Mouse (Mus musculus) liver, embryonic 14.5 days (tissue): ENCODE measurements around the gene Arnt2. TPM values are rescaled to one million over a fixed set of nuclear protein-coding genes. Genes with fewer than 3 reads are reported as not detected.

ENCODE experiments used
- ATAC-seq: fragments of 200-750 bp; cut with Nextera tagmentation; 2 replicates; pipeline ENCODE4 v1.8.0; 2017; ENCODE audit warnings: moderate number of reproducible peaks, mild to moderate bottlenecking, moderate library complexity; ENCODE audit not compliant: insufficient read depth
- DNase-seq, 3 experiments: peaks; one replicate each; pipeline ENCODE4 v3.0.0-alpha.2; 2012 to 2013; ENCODE audit warnings: low read depth in 3 of 3, low spot score in 3 of 3
- H3K27ac ChIP-seq: fragments of 300-500 bp; sonication (generic); 2 replicates; pipeline ENCODE4 v1.5.1; 2014; ENCODE audit warnings: moderate library complexity, mild to moderate bottlenecking, control low read depth, inconsistent platforms
- H3K27me3 ChIP-seq: fragments of 300-500 bp; sonication (generic); 2 replicates; pipeline ENCODE4 v1.6.1; 2014; ENCODE audit warnings: mild to moderate bottlenecking, low read length, moderate library complexity; ENCODE audit not compliant: control insufficient read depth, insufficient read depth
- H3K36me3 ChIP-seq: fragments of 300-500 bp; sonication (generic); replicated peaks from 2 replicates; pipeline ENCODE4 v1.6.1; 2014; ENCODE audit warnings: low read depth; ENCODE audit not compliant: control insufficient read depth, insufficient read depth
- H3K4me1 ChIP-seq, 2 experiments: fragments of 200-500 bp in 1 of 2; fragments of 300-500 bp in 1 of 2; sonication (generic) in 1 of 2; replicated peaks; 2 replicates each; pipeline ENCODE4 v1.6.1; 2012 to 2014; ENCODE audit warnings: antibody characterized with exemption in 1 of 2, inconsistent platforms in 1 of 2, low read length in 1 of 2; ENCODE audit not compliant: control insufficient read depth in 2 of 2, insufficient read depth in 2 of 2
- H3K4me2 ChIP-seq: fragments of 300-500 bp; sonication (generic); 2 replicates; pipeline ENCODE4 v1.6.1; 2014; ENCODE audit warnings: low read depth, mild to moderate bottlenecking, control low read depth, moderate library complexity
- H3K4me3 ChIP-seq, 2 experiments: fragments of 200-500 bp in 1 of 2; fragments of 300-500 bp in 1 of 2; sonication (generic) in 1 of 2; 2 replicates each; pipeline ENCODE4 v1.5.1; 2012 to 2014; ENCODE audit warnings: low read depth in 2 of 2, low read length in 2 of 2, mild to moderate bottlenecking in 2 of 2, control low read depth in 1 of 2, inconsistent platforms in 1 of 2, moderate library complexity in 1 of 2; ENCODE audit not compliant: insufficient read depth in 1 of 2
- H3K9ac ChIP-seq: fragments of 300-500 bp; sonication (generic); replicated peaks from 2 replicates; pipeline ENCODE4 v1.6.1; 2014; ENCODE audit warnings: mild to moderate bottlenecking, control low read depth, moderate library complexity
- H3K9me3 ChIP-seq: fragments of 300-500 bp; sonication (generic); 2 replicates; pipeline ENCODE4 v1.6.1; 2016; ENCODE audit warnings: low read length, mixed read lengths; ENCODE audit not compliant: control insufficient read depth
- CTCF ChIP-seq: IDR thresholded peaks from 2 replicates; pipeline ENCODE4 v1.5.1; 2016; ENCODE audit warnings: antibody characterized with exemption, low read depth, control low read depth
- EP300 ChIP-seq: IDR thresholded peaks from 2 replicates; pipeline ENCODE4 v1.6.1; 2016; ENCODE audit warnings: antibody characterized with exemption, low read depth
- WGBS: fragments of 180-500 bp; shearing (Covaris S2); extraction: QIAGEN DNeasy Blood & Tissue Kit; methylation state at CpG from one replicate; pipeline ENCODE4 v1.1.7; 2014; ENCODE audit not compliant: insufficient replicate concordance; 5-methylcytosine and 5-hydroxymethylcytosine counted together
- polyA plus RNA-seq, 2 experiments: library from polyadenylated mRNA; depleted of rRNA in 1 of 2; stranded (reverse) in 1 of 2; unstranded in 1 of 2; fragments of >200 nt; fragmentation: Nextera tagmentation in 1 of 2; extraction: Ambion mirVana in 1 of 2; gene quantifications; 2 replicates each; pipeline versions ENCODE4 v1.2.1 to v1.2.3; 2012 to 2014

The Arnt2 gene
- polyA plus RNA-seq, 2 experiments: 0.16 to 0.39 TPM

DNA sequence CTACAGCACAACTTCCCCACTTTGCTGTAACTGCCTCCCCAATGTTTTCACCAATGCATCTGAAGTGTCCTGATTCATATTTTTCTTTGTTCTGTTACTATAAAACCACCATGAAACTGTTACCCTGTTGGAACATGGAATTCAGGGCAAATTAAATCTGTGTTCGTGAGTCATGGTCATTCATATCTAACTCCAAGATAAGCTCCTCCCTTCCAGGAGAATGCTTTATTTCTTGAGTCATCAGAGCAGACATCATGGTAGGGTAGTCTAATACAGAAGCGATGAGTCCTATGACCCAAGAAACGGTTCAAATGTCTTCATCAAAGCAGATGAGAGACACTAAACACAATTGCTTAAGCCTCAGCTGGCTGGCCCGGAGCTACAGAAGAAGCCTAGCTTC, 25.2 kb downstream of the Arnt2 start:
- H3K4me1 ChIP-seq: no peaks in the 10 kb centered on the region
- no peaks in the 10 kb centered on the region for H3K36me3 ChIP-seq
- no peak overlapping the region for H3K4me2 ChIP-seq
- DNase-seq (no peak), ATAC-seq (no peak)
- no peak overlapping the region for H3K27ac ChIP-seq
- no peaks in the 10 kb centered on the region for H3K27me3 ChIP-seq
- H3K4me3 ChIP-seq: no peak overlapping the region
- TF ChIP-seq CTCF (no peak), EP300 (no peak)
- H3K9ac ChIP-seq: no peak overlapping the region
- WGBS: 67% methylated on average over 4 of the region's 4 CpGs
- no peaks in the 10 kb centered on the region for H3K9me3 ChIP-seq

DNA sequence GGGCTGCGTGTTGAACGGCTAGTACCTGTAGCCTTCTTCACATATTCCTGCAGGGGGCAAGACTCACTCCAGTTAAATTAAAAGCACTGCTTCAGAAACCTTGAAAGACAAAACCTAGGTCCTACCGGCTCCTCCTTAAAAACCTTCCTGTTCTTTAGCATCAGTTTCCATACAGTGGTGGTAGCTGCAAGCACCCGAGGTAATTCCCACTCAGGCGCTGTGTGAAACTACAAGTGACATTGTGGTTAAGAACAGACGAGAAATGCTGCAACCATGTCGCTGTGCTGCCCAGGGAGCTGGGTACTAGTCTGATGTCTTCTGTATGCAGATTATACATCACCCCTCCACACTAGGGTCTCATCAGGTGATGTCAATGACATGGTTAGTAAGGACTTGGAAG, 25.9 kb downstream of the Arnt2 start:
- no peaks in the 10 kb centered on the region for H3K9me3 ChIP-seq
- DNase-seq: no peak
- TF ChIP-seq EP300: no peak
- no peak for TF ChIP-seq CTCF
- H3K27me3 ChIP-seq: no peaks in the 10 kb centered on the region
- H3K4me3 ChIP-seq: no peak overlapping the region
- H3K9ac ChIP-seq: no peak overlapping the region
- H3K27ac ChIP-seq: no peak overlapping the region
- ATAC-seq: no peak
- H3K4me2 ChIP-seq: no peak overlapping the region
- no peaks in the 10 kb centered on the region for H3K36me3 ChIP-seq
- H3K4me1 ChIP-seq: no peaks in the 10 kb centered on the region
- WGBS: 65% methylated on average over 7 of the region's 7 CpGs

DNA sequence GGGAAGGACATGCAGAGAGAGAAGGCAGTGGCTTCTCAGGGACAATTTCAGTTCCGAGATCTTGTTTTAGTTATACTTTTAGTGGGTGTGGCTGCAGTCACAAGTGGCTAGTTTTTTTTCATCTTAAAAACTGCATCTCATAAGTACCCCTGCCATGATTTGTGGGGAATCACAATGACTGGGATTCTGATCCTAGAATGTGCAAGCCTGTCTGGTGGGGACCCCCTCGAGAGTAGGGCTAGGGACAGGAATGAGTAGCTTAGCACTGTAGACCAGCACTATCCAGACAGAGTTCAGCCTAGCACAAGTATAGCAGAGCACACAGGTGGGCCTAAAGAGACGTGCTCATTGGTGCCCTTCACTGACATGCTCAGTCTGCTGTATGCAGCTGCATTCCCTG, 27.6 kb downstream of the Arnt2 start:
- no peak for DNase-seq
- H3K36me3 ChIP-seq: no peaks in the 10 kb centered on the region
- no peaks in the 10 kb centered on the region for H3K27me3 ChIP-seq
- no peak for ATAC-seq
- no peak overlapping the region for H3K9ac ChIP-seq
- H3K27ac ChIP-seq: no peak overlapping the region
- TF ChIP-seq EP300 (no peak), CTCF (no peak)
- H3K4me3 ChIP-seq: no peak overlapping the region
- WGBS: 42% methylated on average over 3 of the region's 3 CpGs
- no peak overlapping the region for H3K4me2 ChIP-seq
- no peaks in the 10 kb centered on the region for H3K4me1 ChIP-seq
- no peaks in the 10 kb centered on the region for H3K9me3 ChIP-seq

GRCm38 (mm10) chr7:84380810-84381209, 29.2 kb downstream of the Arnt2 start:
- TF ChIP-seq CTCF (no peak), EP300 (no peak)
- Histone ChIP-seq H3K4me2 (no peak overlapping the region), H3K9me3 (no peaks in the 10 kb centered on the region), H3K9ac (no peak overlapping the region), H3K4me1 (no peaks in the 10 kb centered on the region), H3K27ac (no peak overlapping the region), H3K4me3 (no peak overlapping the region), H3K36me3 (no peaks in the 10 kb centered on the region), H3K27me3 (no peaks in the 10 kb centered on the region)
- DNase-seq (no peak), ATAC-seq (no peak)

- no peaks in the 10 kb centered on the region for H3K36me3 ChIP-seq
- DNase-seq (no peak), ATAC-seq (no peak)
- TF ChIP-seq CTCF: no peak
- no peak for TF ChIP-seq EP300
- no peak overlapping the region for H3K4me3 ChIP-seq
- H3K4me1 ChIP-seq: no peaks in the 10 kb centered on the region
- no peak overlapping the region for H3K9ac ChIP-seq
- WGBS: 39% methylated on average over 5 of the region's 5 CpGs
- H3K27ac ChIP-seq: no peak overlapping the region
- no peak overlapping the region for H3K4me2 ChIP-seq
- H3K9me3 ChIP-seq: no peaks in the 10 kb centered on the region
- no peaks in the 10 kb centered on the region for H3K27me3 ChIP-seq
These were observed 32.6 kb downstream of the Arnt2 start for GRCm38 (mm10) chr7:84377330-84377729.
